Comparison of ENCODE assay signal across 9 mouse cellular contexts in genomic region chr2:167314491-167314890, GRCm38 (mm10). TPM values are rescaled to one million over a fixed set of nuclear protein-coding genes. Genes with fewer than 3 reads are reported as not detected.
A peak's percentile ranks its signal among the peaks of the same experiment; 100 is the strongest.
DNase-seq lines count a peak whose midpoint lies in the region; ATAC-seq and TF ChIP-seq lines count a peak whose summit lies in the region.
"Had no signal": no experiment of that assay in that cellular context is flagged by ENCODE, and none has a peak within 500 bp of the region (broad histone marks: within the 10 kb centered on the region; RNA-seq: fewer than 3 reads in every experiment).

No protein-coding gene starts in this region.

- no peaks in the 10 kb centered on the region for H3K27me3 ChIP-seq in lung, embryonic 15.5 days
- H3K27me3 ChIP-seq in intestine, embryonic 14.5 days (replicated peaks; ENCODE audit: control insufficient read depth, insufficient read depth, low read length): no peaks in the 10 kb centered on the region
- no peaks in the 10 kb centered on the region for H3K27me3 ChIP-seq in myocyte (ENCODE audit: control insufficient read depth, insufficient read depth, insufficient read length)

- H3K4me2 ChIP-seq in lung, embryonic 15.5 days: no peak overlapping the region
- H3K4me2 ChIP-seq in intestine, embryonic 14.5 days (ENCODE audit: low read length): no peak overlapping the region
- H3K4me2 ChIP-seq in myocyte (ENCODE audit: low read depth): peak overlapping the region; percentile 30

- no peaks in the 10 kb centered on the region for H3K36me3 ChIP-seq in lung, embryonic 15.5 days
- H3K36me3 ChIP-seq in intestine, embryonic 14.5 days (ENCODE audit: control insufficient read depth, insufficient read depth, low read length): peaks cover 6% of the 10 kb centered on the region
- no peaks in the 10 kb centered on the region for H3K36me3 ChIP-seq in myocyte (ENCODE audit: control insufficient read depth, insufficient read depth)

- no peak overlapping the region for H3K9ac ChIP-seq in lung, embryonic 15.5 days
- no peak overlapping the region for H3K9ac ChIP-seq in intestine, embryonic 14.5 days (ENCODE audit: low read length)

- ATAC-seq in frontal cortex, adult (ENCODE audit: low TSS enrichment): peak; percentile 46; the same call in 1 of the 2 replicates
- ATAC-seq in lung, embryonic 15.5 days (ENCODE audit: borderline replicate concordance, extremely low read depth, low FRiP score, low TSS enrichment): no peak
- ATAC-seq in intestine, embryonic 14.5 days (replicated peaks; ENCODE audit: low FRiP score, low TSS enrichment, low read depth): no peak

- H3K4me3 ChIP-seq in lung, embryonic 15.5 days: no peak overlapping the region
- H3K4me3 ChIP-seq in intestine, embryonic 14.5 days (ENCODE audit: low read depth, low read length): no peak overlapping the region
- H3K4me3 ChIP-seq in myocyte: no peak overlapping the region

- no peak overlapping the region for H3ac ChIP-seq in myocyte (ENCODE audit: control insufficient read depth, insufficient read length)

- DNase-seq in frontal cortex, adult 2 months (ENCODE audit: extremely low spot score in 1 of 2, low spot score in 1 of 2): no peak
- DNase-seq in lung, postnatal 4 days: no peak
- DNase-seq in intestine, embryonic 14.5 days (ENCODE audit: low spot score): no peak
- DNase-seq in yolk sac, embryonic 10.5 days (ENCODE audit: low spot score): no peak
- DNase-seq in layer of hippocampus, adult 11-12 months (ENCODE audit: low spot score): no peak

- H3K9me3 ChIP-seq in lung, embryonic 15.5 days: no peaks in the 10 kb centered on the region
- no peaks in the 10 kb centered on the region for H3K9me3 ChIP-seq in intestine, embryonic 14.5 days (ENCODE audit: control insufficient read depth, low read length)

- H3K79me2 ChIP-seq in myocyte (ENCODE audit: control insufficient read depth, insufficient read depth): peaks cover 40% of the 10 kb centered on the region

- no peak for TF ChIP-seq POLR2A in myocyte (IDR thresholded peaks at IDR 0.05; ENCODE audit: insufficient read length, low read depth)

- peaks cover 37% of the 10 kb centered on the region for H3K4me1 ChIP-seq in lung, embryonic 15.5 days
- H3K4me1 ChIP-seq in intestine, embryonic 14.5 days (replicated peaks; ENCODE audit: control insufficient read depth, insufficient read depth, low read length): peaks cover 48% of the 10 kb centered on the region

- WGBS in lung, embryonic 15.5 days: 76% methylated on average over 8 of the region's 8 CpGs
- WGBS in intestine, embryonic 14.5 days: 61% methylated on average over 8 of the region's 8 CpGs

- H3K27ac ChIP-seq in lung, embryonic 15.5 days: peak overlapping the region; percentile 62; the same call in 1 of the 2 replicates
- H3K27ac ChIP-seq in intestine, embryonic 14.5 days (ENCODE audit: low read depth): peak overlapping the region; percentile 48; the same call in 1 of the 2 replicates
- H3K27ac ChIP-seq: kidney, postnatal 0 days had no signal

TF ChIP-seq in myocyte, 11 proteins besides CTCF, POLR2A, EP300 and RAD21:
- TF ChIP-seq MYOG (IDR thresholded peaks at IDR 0.05; ENCODE audit: control insufficient read depth in 1 of 3, insufficient read depth in 1 of 3, insufficient read length in 2 of 3, low read depth in 2 of 3) (no peak), CEBPB (IDR thresholded peaks at IDR 0.05; ENCODE audit: insufficient read depth, poor library complexity, severe bottlenecking) (no peak), MYOD1 (IDR thresholded peaks at IDR 0.05; ENCODE audit: control insufficient read depth in 1 of 3, insufficient read length in 2 of 3, low read depth in 2 of 3) (no peak), POLR2AphosphoS2 (IDR thresholded peaks at IDR 0.05; ENCODE audit: insufficient read length, low read depth) (no peak), REST (IDR thresholded peaks at IDR 0.05; ENCODE audit: insufficient read depth, insufficient read length) (no peak), MAX (IDR thresholded peaks at IDR 0.05; ENCODE audit: low read depth) (no peak), SRF (IDR thresholded peaks at IDR 0.05; ENCODE audit: control insufficient read depth, insufficient read length, low read depth) (no peak), TCF12 (IDR thresholded peaks at IDR 0.05; ENCODE audit: insufficient read depth, poor library complexity, severe bottlenecking) (no peak), USF1 (IDR thresholded peaks at IDR 0.05; ENCODE audit: low read depth) (no peak), E2F4 (IDR thresholded peaks at IDR 0.05; ENCODE audit: insufficient read depth) (no peak), TCF3 (IDR thresholded peaks at IDR 0.05; ENCODE audit: insufficient read length, low read depth) (no peak)

RNA-seq across cellular contexts. Expression of gene B4galt5, which starts 34.5 kb away (rescaled TPM):
- polyA plus RNA-seq in frontal cortex, adult 2 months (2012; rRNA removed): 37.8 and 38.8 TPM in 2 replicates
- 13.6 and 15.8 TPM in 2 replicates for polyA plus RNA-seq in lung, embryonic 15.5 days (2015; fragmentation: Nextera tagmentation; extraction: Ambion mirVana)
- 9.6 and 10.6 TPM in 2 replicates for polyA plus RNA-seq in intestine, embryonic 14.5 days (2014; fragmentation: Nextera tagmentation; extraction: Ambion mirVana)
- polyA plus RNA-seq in myocyte (2012; fragmentation: generic; extraction: Trizol): 70.0 TPM
